Comparison of ENCODE assay signal across 8 mouse cellular contexts in genomic region chr4:119105704-119106103, GRCm38 (mm10). TPM values are rescaled to one million over a fixed set of nuclear protein-coding genes. Genes with fewer than 3 reads are reported as not detected.
A peak's percentile ranks its signal among the peaks of the same experiment; 100 is the strongest.
DNase-seq lines count a peak whose midpoint lies in the region; ATAC-seq and TF ChIP-seq lines count a peak whose summit lies in the region.

No protein-coding gene starts in this region.

- H3ac ChIP-seq in myocyte (ENCODE audit: control insufficient read depth, insufficient read length): no peak overlapping the region

- peak overlapping the region; percentile 9; the same call in 1 of the 2 replicates for H3K27ac ChIP-seq in cortical plate, adult 2 months (ENCODE audit: insufficient read depth, low read length)
- H3K27ac ChIP-seq in intestine, embryonic 16.5 days (ENCODE audit: low read length): peak overlapping the region; percentile 88
- peak overlapping the region; percentile 86 for H3K27ac ChIP-seq in liver, embryonic 11.5 days (ENCODE audit: low read depth, low read length)

- no peaks in the 10 kb centered on the region for H3K9me3 ChIP-seq in intestine, embryonic 16.5 days (ENCODE audit: control insufficient read depth, low read length)
- no peaks in the 10 kb centered on the region for H3K9me3 ChIP-seq in liver, embryonic 11.5 days (ENCODE audit: control insufficient read depth, low read length)

- no peaks in the 10 kb centered on the region for H3K27me3 ChIP-seq in intestine, embryonic 16.5 days (replicated peaks; ENCODE audit: control insufficient read depth, insufficient read depth, low read length)
- H3K27me3 ChIP-seq in liver, embryonic 11.5 days (replicated peaks; ENCODE audit: control insufficient read depth, insufficient read depth, low read length): no peaks in the 10 kb centered on the region
- no peaks in the 10 kb centered on the region for H3K27me3 ChIP-seq in myocyte (ENCODE audit: control insufficient read depth, insufficient read depth, insufficient read length)
- no peaks in the 10 kb centered on the region for H3K27me3 ChIP-seq in splenic B cell, adult 2 months (ENCODE audit: control insufficient read depth, insufficient read depth, low read length, poor library complexity, severe bottlenecking)

- H3K4me1 ChIP-seq in cortical plate, adult 2 months (ENCODE audit: control insufficient read depth, insufficient read depth, low read length): 0 out of 2 replicates have a peak, but pooled peaks cover 2% of the 10 kb centered on the region
- peaks cover 38% of the 10 kb centered on the region for H3K4me1 ChIP-seq in intestine, embryonic 16.5 days (ENCODE audit: control insufficient read depth, insufficient read depth, low read length)
- peaks cover 44% of the 10 kb centered on the region for H3K4me1 ChIP-seq in liver, embryonic 11.5 days (replicated peaks; ENCODE audit: control insufficient read depth, insufficient read depth, low read length)

- DNase-seq in cerebellum, adult 18-20 months: peak; percentile 35 to 52
- no peak for DNase-seq in cerebellum, adult 8-10 months
- DNase-seq in gastrocnemius, postnatal 25 days: peak; percentile 33
- peak; percentile 82 for DNase-seq in liver, embryonic 11.5 days (ENCODE audit: low spot score)
- DNase-seq in splenic B cell, adult 2 months (ENCODE audit: low read depth, low spot score): peak; percentile 83

- peak overlapping the region; percentile 69 for H3K4me2 ChIP-seq in intestine, embryonic 16.5 days (ENCODE audit: low read depth, low read length)
- H3K4me2 ChIP-seq in liver, embryonic 11.5 days: peak overlapping the region; percentile 70
- H3K4me2 ChIP-seq in myocyte (ENCODE audit: low read depth): peak overlapping the region; percentile 95

- H3K36me3 ChIP-seq in intestine, embryonic 16.5 days (ENCODE audit: control insufficient read depth, insufficient read depth, low read length): no peaks in the 10 kb centered on the region
- H3K36me3 ChIP-seq in liver, embryonic 11.5 days (ENCODE audit: control insufficient read depth, insufficient read depth, low read length): no peaks in the 10 kb centered on the region
- no peaks in the 10 kb centered on the region for H3K36me3 ChIP-seq in myocyte (ENCODE audit: control insufficient read depth, insufficient read depth)
- no peaks in the 10 kb centered on the region for H3K36me3 ChIP-seq in splenic B cell, adult 2 months (ENCODE audit: control insufficient read depth, insufficient read depth, low read length, poor library complexity, severe bottlenecking)

- 0% methylated on average over 18 of the region's 18 CpGs for WGBS in intestine, embryonic 16.5 days
- under 1% methylated on average over 18 of the region's 18 CpGs for WGBS in liver, embryonic 11.5 days

- H3K4me3 ChIP-seq in cortical plate, adult 2 months (ENCODE audit: insufficient read depth, low read length): peak overlapping the region; percentile 20
- H3K4me3 ChIP-seq in intestine, embryonic 16.5 days (ENCODE audit: low read length): peak overlapping the region; percentile 40
- H3K4me3 ChIP-seq in liver, embryonic 11.5 days (ENCODE audit: low read depth, low read length): peak overlapping the region; percentile 39
- peak overlapping the region; percentile 23 for H3K4me3 ChIP-seq in myocyte

- ATAC-seq in intestine, embryonic 16.5 days: peak; percentile 82
- peak; percentile 66 for ATAC-seq in liver, embryonic 11.5 days (replicated peaks; ENCODE audit: low FRiP score)

- H3K9ac ChIP-seq in intestine, embryonic 16.5 days (ENCODE audit: low read depth, low read length): peak overlapping the region; percentile 65
- peak overlapping the region; percentile 55 for H3K9ac ChIP-seq in liver, embryonic 11.5 days (ENCODE audit: low read depth, low read length)

- TF ChIP-seq POLR2A in cortical plate, adult 2 months (IDR thresholded peaks at IDR 0.05; ENCODE audit: extremely low read depth, insufficient read depth, low read length): peak; percentile 49
- TF ChIP-seq POLR2A in myocyte (IDR thresholded peaks at IDR 0.05; ENCODE audit: insufficient read length, low read depth): peak; percentile 89

- TF ChIP-seq CTCF in cortical plate, adult 2 months (IDR thresholded peaks at IDR 0.05; ENCODE audit: extremely low read depth, insufficient read depth, low read length): no peak

- peaks cover 16% of the 10 kb centered on the region for H3K79me2 ChIP-seq in myocyte (ENCODE audit: control insufficient read depth, insufficient read depth)

TF ChIP-seq in myocyte, 11 proteins besides CTCF, POLR2A, EP300 and RAD21:
- TF ChIP-seq REST (IDR thresholded peaks at IDR 0.05; ENCODE audit: insufficient read depth, insufficient read length) (no peak), TCF12 (IDR thresholded peaks at IDR 0.05; ENCODE audit: insufficient read depth, poor library complexity, severe bottlenecking) (no peak), MYOD1 (IDR thresholded peaks at IDR 0.05; ENCODE audit: control insufficient read depth in 1 of 3, insufficient read length in 2 of 3, low read depth in 2 of 3) (peak in 2 of 3 experiments; percentile 35 to 73), TCF3 (IDR thresholded peaks at IDR 0.05; ENCODE audit: insufficient read length, low read depth) (no peak), E2F4 (IDR thresholded peaks at IDR 0.05; ENCODE audit: insufficient read depth) (no peak), USF1 (IDR thresholded peaks at IDR 0.05; ENCODE audit: low read depth) (no peak), SRF (IDR thresholded peaks at IDR 0.05; ENCODE audit: control insufficient read depth, insufficient read length, low read depth) (peak; percentile 98), POLR2AphosphoS2 (IDR thresholded peaks at IDR 0.05; ENCODE audit: insufficient read length, low read depth) (peak; percentile 74), MYOG (IDR thresholded peaks at IDR 0.05; ENCODE audit: control insufficient read depth in 1 of 3, insufficient read depth in 1 of 3, insufficient read length in 2 of 3, low read depth in 2 of 3) (peak in 1 of 3 experiments; percentile 52), CEBPB (IDR thresholded peaks at IDR 0.05; ENCODE audit: insufficient read depth, poor library complexity, severe bottlenecking) (peak; percentile 56), MAX (IDR thresholded peaks at IDR 0.05; ENCODE audit: low read depth) (no peak)
TF ChIP-seq in myocyte: peak in this region for 5.

RNA-seq across cellular contexts. Expression of gene Slc2a1, which starts 2.8 kb away (rescaled TPM):
- polyA plus RNA-seq in cortical plate, adult 2 months (2012; rRNA removed): 112 and 125 TPM in 2 replicates
- total RNA-seq in gastrocnemius, postnatal 25 days (2021): 1 to 10 TPM; 4.0 to 5.5 TPM
- polyA plus RNA-seq in intestine, embryonic 16.5 days (2015; fragmentation: Nextera tagmentation; extraction: Ambion mirVana): 149 and 156 TPM in 2 replicates
- polyA plus RNA-seq in liver, embryonic 11.5 days (2014; fragmentation: Nextera tagmentation; extraction: Ambion mirVana): 150 and 153 TPM in 2 replicates
- 55.8 TPM for polyA plus RNA-seq in myocyte (2012; fragmentation: generic; extraction: Trizol)

Comparison
In these comparisons a context has a peak if more than half of its experiments do, and no peak if none do; other contexts are left out.
1. H3K27ac ChIP-seq: peak in every context shown above with its lines; median percentile 88 in intestine, embryonic 16.5 days; 86 in liver, embryonic 11.5 days; 9 in cortical plate, adult 2 months.